Mouse (Mus musculus) fat pad, adult 2 months (tissue): ENCODE results near the gene Rfc1.
"Not testable (repeated sequence)": the region's sequence is repeated elsewhere in the genome, so short reads cannot be mapped to it uniquely, and the experiment has no call there.

Experiments
- DNase-seq: peaks from one replicate; pipeline ENCODE4 v3.0.0-alpha.2; 2011; ENCODE audit warnings: low read depth, low spot score; ENCODE audit errors: extremely low read depth

The Rfc1 gene

DNA sequence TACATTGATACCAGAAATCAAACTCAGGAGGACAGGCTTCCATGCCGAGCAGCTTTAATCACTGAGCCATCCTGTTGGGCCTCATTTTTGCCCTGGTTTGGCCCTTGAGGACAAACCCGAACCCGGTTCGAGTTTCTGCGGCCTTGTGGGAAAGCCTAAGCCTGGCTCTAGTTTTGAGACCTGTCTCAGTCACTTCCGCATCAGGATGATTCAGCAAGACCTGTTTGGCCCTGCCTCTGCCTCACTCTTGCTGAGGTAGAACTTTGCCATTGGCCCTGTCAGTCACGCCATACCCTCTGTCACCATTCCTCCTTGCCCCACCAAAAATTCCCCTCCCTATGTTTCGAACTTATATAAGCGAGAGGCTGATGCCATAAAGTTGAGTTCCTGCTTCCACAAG is 35.3 kb downstream of the Rfc1 start:
- DNase-seq = no peak

DNA sequence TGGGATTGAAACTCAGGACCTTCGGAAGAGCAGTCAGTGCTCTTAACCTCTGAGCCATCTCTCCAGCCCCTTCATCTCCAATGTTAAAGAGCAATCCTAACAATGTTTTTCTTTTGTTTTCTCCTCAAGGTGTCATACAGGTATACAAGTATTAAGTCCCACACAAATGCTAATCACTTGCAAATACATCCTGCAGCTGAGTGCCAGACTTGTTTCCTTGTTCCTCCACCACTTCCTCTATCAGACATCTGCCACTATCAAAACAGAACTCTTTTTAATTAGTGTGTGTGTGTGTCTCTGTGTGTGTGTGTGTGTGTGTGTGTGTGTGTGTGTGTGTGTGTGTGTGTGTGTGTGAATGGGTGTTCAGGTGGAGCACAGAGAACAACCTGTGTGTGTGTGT is 35.8 kb downstream of the Rfc1 start:
- DNase-seq = not testable (repeated sequence)

DNA sequence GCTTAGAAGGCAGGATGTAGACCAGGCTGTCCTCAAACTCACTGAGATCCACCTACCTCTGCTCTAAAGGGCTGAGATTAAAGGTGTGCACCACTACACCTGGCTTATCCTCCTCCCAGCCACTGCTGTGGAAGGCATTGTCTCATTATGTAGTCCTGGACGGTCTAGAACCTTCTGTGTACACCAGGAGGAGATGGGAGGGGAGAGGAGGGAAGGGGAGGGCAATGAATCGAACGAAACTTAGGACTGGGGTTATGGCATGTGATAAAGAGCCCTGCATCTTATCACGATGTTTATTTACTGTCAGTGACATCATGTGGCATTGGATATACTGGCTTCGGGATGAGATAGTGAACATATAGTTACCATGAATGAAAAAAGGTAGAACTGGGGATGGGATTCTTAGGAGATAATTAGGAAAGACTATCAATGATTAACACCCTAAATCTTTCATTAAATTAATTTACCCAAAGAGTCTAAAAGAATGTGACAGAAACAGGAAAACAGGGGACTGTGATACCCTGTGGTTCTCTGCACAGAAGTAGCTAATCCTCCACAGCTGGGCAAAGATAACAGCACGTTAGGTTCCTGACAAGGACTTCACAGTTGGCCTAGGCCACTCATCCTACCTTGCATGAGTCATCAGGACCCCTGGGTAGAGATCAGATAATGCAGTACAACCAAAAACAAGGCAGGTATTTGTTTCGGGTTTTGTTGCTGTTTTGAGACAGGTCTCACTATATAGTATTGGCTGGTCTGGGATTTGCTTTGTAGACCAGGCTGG is 37.1 kb downstream of the Rfc1 start:
- DNase-seq = no peak

DNA sequence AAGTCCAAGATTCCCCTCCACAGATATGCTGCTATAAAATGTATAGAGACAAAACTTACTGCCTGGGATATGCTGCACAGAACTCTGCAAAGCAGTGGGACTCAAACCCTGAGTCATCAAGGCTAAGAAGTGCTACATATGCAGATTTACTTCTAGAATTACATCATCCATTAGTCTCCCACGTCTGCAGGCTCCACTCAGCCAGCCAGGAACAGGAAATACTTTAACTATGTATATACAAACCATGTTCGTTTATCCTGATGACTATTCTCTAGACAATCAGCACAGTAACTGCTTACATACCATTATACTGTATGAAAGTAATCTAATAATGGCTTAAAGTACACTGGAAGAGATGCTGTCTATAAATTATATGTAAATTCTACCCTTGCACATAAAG is 41.2 kb downstream of the Rfc1 start:
- DNase-seq = no peak

DNA sequence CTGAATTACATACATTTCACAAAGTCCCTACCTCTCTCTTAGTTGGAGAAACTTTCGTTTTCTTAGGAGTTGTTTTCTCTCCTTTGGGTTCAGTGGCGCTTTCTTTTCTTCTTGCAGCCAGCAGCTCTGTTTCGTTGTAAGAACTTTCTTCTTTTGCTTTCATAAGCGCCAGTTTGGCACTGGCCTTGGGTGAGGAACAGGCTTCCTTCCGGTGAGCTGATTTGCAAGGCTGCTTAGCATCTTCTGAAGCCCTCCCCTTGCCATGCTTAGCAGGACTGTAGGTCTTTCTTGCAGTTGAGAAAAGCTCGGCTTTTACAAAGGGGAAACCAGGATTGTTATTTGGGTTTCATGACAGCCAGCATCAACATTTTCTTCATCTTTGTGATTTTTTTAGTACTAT is 41.8 kb downstream of the Rfc1 start:
- no peak for DNase-seq

DNA sequence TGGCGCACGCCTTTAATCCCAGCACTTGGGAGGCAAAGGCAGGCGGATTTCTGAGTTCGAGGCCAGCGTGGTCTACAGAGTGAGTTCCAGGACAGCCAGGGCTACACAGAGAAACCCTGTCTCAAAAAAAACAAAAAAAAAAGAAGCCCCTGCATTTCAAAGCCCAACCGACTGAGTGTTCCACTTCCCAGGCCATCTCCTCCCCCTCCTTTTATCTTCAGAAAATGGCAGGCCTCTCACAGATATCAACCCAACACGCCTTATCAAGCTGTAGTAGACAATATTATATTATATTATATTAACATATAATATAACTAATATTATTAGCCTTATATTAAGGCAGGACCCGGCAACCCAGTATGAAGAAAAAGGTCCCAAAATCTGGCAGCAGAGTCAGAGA is 46.5 kb downstream of the Rfc1 start:
- DNase-seq = not testable (repeated sequence)

DNA sequence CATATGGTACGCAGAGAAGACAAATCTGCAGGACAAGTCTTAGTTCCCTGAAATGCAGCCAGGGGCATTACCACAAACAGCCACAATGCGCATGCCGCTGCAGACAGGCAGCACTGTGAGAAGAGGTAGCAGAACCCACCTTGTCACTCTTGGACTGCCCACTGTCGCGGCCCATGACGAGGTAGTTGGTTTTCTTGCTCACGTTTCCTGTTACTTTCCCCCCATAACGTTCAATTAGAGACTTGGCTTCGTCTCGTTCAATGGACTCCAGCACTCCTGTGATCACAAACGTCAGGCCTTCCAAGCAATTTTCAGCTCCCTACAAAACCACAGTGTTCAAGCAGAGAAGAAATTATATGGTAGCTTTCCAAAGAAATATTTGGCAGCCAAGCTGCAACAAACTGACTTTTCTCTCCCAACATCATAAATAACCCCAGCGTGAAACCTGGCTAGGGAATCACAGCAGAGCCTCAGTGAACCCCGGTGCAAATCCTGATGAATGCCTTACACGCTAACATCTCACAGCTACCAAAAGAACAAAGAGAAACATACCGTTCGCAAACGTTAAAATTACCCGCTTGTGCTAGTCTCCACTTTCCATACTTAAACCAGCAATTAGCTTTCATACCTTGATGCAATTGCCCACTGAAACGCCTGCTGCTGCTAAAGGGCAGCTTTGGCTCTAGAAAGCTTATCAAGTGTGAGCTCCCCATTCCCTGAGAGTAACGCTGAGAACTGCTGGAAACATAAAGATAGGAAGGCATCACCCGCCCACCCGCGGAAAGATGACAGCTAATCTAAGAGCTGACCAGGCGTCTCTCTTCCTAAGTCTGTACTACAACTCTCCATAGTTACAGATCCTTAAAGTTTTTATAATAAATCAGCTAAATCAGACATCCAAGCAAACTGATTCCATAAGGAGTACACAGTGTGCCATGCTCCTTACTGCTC is 47.4 kb downstream of the Rfc1 start:
- no peak for DNase-seq

DNA sequence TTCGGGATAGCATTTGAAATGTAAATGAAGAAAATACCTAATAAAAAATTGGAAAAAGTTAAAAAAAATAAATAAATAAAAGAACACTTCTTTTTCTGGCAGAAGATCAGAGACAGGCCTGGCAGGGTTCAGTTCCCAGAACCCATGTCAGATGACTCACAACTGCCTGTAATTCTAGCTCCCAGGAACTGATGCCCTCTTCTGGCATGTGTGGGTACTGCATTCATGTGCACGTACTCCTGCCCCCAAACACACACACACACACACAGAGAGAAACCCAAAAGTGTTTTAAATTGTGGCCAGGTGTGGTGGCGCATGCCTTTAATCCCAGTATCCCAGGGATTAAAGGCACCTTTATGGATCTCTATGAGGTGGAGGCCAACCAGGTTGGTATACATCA is 51.3 kb downstream of the Rfc1 start:
- DNase-seq = no peak

DNA sequence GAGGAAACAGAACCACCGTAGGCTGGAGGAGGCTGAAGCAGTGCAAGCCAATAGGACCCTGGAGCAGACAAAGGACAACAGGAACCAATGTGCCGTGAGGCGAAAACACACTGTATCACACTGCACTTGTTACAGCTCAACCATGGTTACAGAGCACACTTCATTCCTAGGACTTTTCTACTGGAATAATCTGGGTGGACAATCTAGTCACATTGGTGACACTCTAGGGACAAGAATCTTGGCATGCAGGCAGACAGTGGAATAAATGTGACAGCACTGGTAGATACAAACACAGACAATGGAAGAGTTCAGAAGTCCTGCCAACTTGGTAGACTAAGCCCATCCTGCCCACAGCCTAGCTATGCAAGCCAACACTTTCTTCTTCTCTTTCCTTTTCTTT is 54.3 kb downstream of the Rfc1 start:
- no peak for DNase-seq

DNA sequence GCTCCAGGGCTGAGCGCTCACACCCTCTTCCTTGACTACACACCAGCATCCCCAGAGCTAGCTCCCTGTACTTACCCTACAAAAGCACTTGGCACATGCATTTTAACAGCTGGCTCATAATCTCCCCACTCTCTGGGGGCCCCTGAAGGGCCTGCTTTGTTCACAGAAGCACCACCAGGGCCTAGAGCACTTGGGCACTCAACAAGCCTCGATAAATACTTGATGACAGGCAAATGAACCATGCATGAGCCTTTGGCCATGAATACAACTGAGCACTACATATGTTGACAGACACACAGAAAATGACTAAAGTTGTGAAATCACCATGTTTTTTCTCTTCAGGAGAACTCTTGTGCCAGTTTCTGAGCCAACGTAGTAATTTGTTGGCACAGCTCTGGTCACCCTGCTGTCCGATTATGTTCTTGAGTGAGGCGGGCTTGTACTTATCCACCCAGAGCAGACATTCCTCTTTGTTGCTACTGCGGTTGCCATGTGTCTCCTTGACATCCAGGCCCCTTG is 56.3 kb downstream of the Rfc1 start:
- no peak for DNase-seq

DNA sequence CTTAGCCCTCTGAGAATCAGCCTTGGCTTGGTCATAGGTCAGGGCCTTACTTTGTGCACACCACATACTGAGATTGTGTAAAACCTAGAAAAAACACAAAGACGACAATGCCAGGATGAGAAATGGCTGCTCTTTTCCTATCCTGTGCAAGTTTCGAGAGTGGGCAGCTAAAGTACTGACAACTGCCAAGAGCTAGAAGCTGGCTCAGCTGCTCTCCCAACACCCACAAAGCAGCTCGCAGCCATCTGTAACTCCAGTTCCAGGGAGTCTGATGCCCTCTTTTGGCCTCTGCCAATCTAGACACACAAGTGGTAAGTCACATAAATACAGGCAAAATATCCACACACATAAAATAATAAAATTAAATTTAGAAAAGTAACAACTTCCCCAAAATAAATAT is 61.5 kb downstream of the Rfc1 start:
- no peak for DNase-seq

DNA sequence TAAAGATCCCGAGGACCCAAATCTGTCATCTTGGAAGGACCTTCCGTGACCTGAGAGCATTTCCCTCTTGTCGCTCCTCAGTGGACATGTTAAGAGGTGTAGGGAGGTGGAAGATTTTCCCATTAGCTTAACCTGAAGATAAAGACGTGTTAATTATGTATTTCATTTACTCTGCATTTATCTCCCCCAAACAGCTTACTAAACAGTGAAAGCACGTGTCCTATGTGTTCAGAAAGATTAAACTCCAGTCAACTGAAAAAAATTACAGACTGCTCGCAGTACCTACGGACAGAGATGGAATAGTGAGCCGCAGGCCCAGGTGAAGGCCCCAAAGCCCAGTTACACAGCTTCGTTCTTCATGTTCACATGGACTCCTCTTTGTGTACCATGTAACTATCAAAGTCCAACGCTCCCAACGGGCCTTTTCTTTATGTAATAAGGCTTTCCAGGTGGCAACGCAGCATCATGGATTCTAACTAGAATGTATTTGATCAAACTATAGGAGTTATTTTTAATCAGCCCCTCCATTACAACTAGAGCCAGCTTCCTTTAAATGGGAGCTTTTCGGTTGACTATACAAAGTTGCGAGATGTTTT is 77.5 kb downstream of the Rfc1 start:
- DNase-seq = no peak

DNA sequence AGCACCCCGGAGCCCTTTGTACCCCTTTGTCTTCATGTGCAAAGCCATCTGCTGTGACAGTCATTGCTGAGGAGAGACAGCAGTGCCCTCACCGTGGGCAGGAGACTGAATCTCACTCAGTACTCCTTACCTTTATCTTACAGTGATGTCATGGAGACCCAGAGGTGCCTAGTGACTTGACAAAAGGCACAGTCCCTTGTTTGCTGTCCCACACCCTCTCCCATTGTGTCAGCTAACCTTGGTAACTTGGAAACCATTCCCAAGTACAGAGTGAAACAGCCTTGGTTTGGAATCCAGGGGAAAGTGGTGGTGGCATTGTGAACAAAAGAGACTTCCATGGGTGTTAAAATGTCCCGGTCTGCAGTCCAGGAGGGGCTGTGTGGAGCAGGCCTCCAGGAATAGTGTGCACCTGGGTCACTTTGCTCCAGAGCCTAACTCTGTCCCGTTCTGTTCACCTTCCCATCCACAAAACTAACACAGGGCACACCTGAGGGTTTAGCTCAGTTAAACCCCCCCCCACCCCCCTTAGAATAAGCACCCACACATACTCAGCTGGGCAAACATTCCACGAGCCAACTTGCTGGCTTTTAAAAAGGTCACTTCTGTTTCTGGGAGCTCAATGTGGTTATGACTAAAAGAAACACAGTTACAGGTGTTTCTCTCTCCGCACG is 85.2 kb downstream of the Rfc1 start:
- DNase-seq = no peak

DNA sequence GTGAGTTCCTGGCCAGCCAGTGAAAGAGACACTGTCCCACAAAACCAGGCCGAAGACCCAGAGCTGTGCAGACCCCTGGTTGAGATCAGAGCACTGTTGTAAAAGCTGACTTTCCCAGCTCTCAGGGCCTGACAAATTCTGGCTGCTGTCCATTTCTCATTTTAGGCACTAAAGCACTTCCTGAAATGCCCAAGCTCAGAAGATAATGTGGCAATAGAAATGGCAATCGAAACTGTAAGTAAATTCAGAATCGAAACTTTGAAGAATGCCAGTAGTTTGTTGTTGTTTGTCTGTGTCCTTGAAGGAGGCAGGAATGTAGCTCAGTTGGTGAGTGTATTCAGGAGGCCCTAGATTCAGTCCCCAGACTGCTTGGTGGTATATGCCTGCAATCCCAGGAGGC is 88.2 kb downstream of the Rfc1 start:
- no peak for DNase-seq

DNA sequence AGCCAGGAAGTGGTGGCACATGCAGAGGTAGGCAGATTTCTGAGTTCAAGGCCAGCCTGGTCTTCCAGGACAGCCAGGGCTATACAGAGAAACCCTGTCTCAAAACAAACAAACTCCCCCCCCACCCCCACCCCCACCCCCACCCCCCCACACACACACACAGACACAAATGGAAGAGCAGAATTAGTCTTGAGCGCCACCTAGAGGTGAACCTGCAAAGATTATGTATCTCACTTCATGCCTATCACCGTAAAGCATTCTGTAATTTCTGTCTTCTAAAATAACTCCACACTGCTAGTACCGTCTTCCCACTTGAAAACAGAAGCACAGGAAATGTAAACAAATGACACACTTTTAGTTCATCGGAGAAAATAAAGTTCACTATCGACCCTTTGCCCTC is 92.7 kb downstream of the Rfc1 start:
- DNase-seq = no peak

DNA sequence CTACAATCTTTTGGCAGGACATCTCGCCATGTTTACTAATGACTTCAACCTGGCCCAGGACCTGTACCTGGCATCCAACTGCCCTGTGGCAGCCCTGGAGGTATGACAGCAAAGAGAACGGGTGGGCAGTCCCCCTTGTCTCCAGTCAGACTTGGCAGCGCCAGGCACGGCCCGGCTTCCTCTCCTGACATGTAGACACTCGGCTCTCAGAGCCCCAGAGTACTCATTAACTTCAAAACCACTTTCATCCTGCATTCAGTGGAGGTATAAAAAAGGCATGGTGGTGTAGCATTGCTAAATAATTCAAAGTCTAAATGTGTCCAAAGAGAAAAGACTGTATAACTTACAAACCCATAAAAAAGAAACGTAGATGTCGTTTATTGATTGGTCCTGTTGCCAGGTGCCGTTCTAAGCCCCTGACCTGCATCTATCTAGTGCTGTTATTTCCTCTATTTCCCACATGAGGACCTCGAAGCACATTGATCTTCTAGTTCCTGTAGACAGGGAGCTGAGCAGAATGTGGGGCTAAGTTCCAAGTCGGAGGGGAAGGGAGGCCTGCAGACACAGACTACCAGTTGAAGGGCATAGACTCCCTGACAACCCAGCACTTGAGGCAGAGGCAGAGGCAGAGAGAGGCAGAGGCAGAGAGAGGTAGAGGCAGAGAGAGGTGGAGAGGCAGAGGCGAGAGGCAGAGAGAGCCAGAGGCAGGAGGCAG is 104.0 kb downstream of the Rfc1 start:
- DNase-seq = no peak

DNA sequence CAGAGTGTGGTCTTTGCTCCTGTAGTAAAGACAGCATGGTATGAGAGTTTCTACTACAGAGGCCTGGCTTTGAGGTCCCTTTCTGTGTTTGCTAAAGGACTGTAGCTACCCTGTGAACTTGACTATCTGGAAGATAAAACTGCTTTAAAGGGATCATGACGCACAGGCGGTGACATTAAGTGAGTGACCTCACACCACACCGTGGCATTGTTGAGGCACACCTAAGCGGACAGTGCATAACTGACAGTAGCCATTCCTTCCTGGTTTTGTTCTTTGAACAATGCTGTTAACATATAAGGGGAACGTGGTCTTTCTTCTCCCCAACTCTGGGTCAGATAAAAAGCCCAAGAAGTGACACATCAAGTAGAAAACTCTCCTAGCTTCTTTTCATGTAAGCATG is 111.4 kb downstream of the Rfc1 start:
- DNase-seq = no peak

DNA sequence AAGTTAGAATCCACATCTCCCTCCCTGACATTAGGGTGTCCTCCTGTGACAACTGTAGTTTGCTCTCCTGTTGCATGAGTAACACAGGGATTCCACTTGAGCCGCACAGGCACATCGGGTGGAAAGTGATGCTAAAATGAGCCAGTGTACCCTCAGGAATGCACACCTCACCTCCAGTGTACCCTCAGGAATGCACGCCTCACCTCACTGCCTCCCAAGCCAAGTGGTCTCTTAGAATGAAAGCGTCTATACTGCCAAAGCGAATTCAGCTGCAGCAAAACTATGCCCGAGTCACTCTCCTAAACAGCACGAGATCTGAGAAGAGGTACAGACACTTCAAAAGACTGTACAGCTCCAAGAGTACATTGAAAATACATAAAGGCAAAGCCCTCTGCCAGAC is 114.4 kb downstream of the Rfc1 start:
- DNase-seq = no peak

DNA sequence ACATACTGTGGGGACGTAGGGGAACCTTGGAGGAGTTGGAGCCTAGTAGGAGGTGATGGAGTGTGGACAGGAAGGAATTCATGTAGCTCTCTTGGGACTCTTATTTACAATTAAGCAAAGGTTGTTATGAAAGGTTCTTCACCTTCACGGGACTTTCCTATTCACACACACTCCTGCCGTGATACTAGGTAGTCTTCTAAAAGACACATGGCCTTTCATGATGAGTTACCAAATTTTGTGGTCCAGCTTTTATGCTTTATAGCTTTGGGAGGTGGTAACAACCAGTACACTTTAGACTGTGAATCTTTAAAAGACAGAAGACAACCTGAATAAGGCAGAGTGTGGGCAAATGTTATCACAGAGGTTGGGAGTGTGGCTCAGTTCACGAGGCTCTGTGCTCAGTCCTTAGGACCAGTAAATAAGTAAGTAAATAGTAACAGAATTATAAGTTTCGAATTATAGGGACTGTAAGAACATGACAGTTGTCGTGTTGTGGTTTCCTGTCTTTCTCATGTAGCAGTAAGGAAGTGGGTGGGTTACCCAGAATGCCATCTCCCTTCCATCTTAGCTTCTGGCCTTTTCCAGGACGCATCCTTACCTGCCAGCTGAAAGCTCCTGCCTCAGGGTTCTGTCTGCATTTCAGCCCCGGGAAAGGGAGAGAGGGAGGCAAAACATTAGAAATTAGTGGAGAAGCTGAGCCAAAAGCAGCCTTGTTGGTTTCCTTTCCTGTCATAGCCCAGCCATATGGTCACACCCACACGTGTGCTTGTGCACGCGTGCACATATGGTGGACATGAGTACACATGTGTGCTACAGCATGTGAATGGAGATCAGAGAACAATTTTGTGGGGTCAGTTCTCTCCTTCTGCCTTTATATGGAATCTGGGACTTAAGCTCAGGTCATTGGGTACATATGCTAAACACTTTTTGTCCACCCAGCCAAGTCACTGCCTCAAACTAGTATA is 117.9 kb downstream of the Rfc1 start:
- no peak for DNase-seq
